Mouse (Mus musculus): ENCODE data around the gene Prok2.

The Prok2 gene

GRCm38 (mm10) chr6:99725971-99726561 is at the start of gene Prok2:
TSS of gene Prok2 (minus strand) at chr6:99726392.
- DNase-seq (ENCODE audit: low spot score): peak; percentile 40

GRCm38 (mm10) chr6:99774680-99775079 is 48.5 kb upstream of the Prok2 start:
- no peak for DNase-seq (ENCODE audit: low spot score)

- peak; percentile 19 for DNase-seq (ENCODE audit: low spot score)
Measured at GRCm38 (mm10) chr6:99768495-99768894, 42.3 kb upstream of the Prok2 start.

- no peak for DNase-seq (ENCODE audit: low spot score)
Measured at GRCm38 (mm10) chr6:99764916-99765315, 38.7 kb upstream of the Prok2 start.

- no peak for DNase-seq (ENCODE audit: low spot score)
Measured at GRCm38 (mm10) chr6:99762069-99762985, 36.1 kb upstream of the Prok2 start.

GRCm38 (mm10) chr6:99756105-99756504 is 29.9 kb upstream of the Prok2 start:
- DNase-seq (ENCODE audit: low spot score): no peak

- DNase-seq (ENCODE audit: low spot score): no peak
Measured at GRCm38 (mm10) chr6:99751308-99751707, 25.1 kb upstream of the Prok2 start.

- DNase-seq (ENCODE audit: low spot score): no peak
Measured at GRCm38 (mm10) chr6:99746275-99746674, 20.1 kb upstream of the Prok2 start.

GRCm38 (mm10) chr6:99742866-99743265 is 16.7 kb upstream of the Prok2 start:
- no peak for DNase-seq (ENCODE audit: low spot score)

GRCm38 (mm10) chr6:99734666-99735065 is 8.5 kb upstream of the Prok2 start:
- DNase-seq (ENCODE audit: low spot score): no peak

GRCm38 (mm10) chr6:99732673-99733072 is 6.5 kb upstream of the Prok2 start:
- DNase-seq (ENCODE audit: low spot score): no peak

- DNase-seq (ENCODE audit: low spot score): no peak
Measured at GRCm38 (mm10) chr6:99731926-99732325, 5.7 kb upstream of the Prok2 start.

- no peak for DNase-seq (ENCODE audit: low spot score)
Measured at GRCm38 (mm10) chr6:99729853-99730252, 3.7 kb upstream of the Prok2 start.

GRCm38 (mm10) chr6:99726576-99727303 is 548 bp upstream of the Prok2 start:
- peak; percentile 34 for DNase-seq (ENCODE audit: low spot score)

- no peak for DNase-seq (ENCODE audit: low spot score)
Measured at GRCm38 (mm10) chr6:99722390-99722789, 3.8 kb downstream of the Prok2 start.

- DNase-seq (ENCODE audit: low spot score): no peak
Measured at GRCm38 (mm10) chr6:99721032-99721431, 5.2 kb downstream of the Prok2 start.

- no peak for DNase-seq (ENCODE audit: low spot score)
Measured at GRCm38 (mm10) chr6:99715913-99716312, 10.3 kb downstream of the Prok2 start.

- no peak for DNase-seq (ENCODE audit: low spot score)
Measured at GRCm38 (mm10) chr6:99715191-99715590, 11.0 kb downstream of the Prok2 start.

- DNase-seq (ENCODE audit: low spot score): no peak
Measured at GRCm38 (mm10) chr6:99713256-99713655, 12.9 kb downstream of the Prok2 start.

GRCm38 (mm10) chr6:99711576-99712101 is 14.6 kb downstream of the Prok2 start:
- DNase-seq (ENCODE audit: low spot score): no peak

GRCm38 (mm10) chr6:99700484-99700883 is 25.7 kb downstream of the Prok2 start:
- DNase-seq (ENCODE audit: low spot score): no peak

Measured in embryo, embryonic 10.5 days (tissue).